Mouse (Mus musculus): ENCODE measurements around the gene Prkacb. TPM values are rescaled to one million over a fixed set of nuclear protein-coding genes. Genes with fewer than 3 reads are reported as not detected.

Prkacb gene
- total and polyA plus RNA-seq, 3 experiments, result 16.5 to 55.6 (median 31.8) TPM

GRCm38 (mm10) chr3:146687121-146687725, 125.6 kb downstream of the Prkacb start:
- H3K27ac ChIP-seq (ENCODE audit: control insufficient read depth, low read depth, low read length), result no peak overlapping the region
- H3K9ac ChIP-seq (ENCODE audit: control insufficient read depth, low read depth, low read length, poor library complexity, severe bottlenecking), result no peak overlapping the region
- H3K79me2 ChIP-seq (ENCODE audit: control insufficient read depth, insufficient read depth, low read length, poor library complexity), result no peaks in the 10 kb centered on the region
- TF ChIP-seq MYB (IDR thresholded peaks at IDR 0.05; ENCODE audit: low read depth, low read length) (no peak), EP300 (IDR thresholded peaks at IDR 0.05; ENCODE audit: low read depth in 1 of 2, low read length in 2 of 2) (no peak), MAZ (IDR thresholded peaks at IDR 0.05; ENCODE audit: low read depth, low read length) (no peak), SMC3 (IDR thresholded peaks at IDR 0.05; ENCODE audit: low read depth, low read length) (no peak), RAD21 (IDR thresholded peaks at IDR 0.05; ENCODE audit: low read depth, low read length) (no peak), USF1 (IDR thresholded peaks at IDR 0.05; ENCODE audit: low read depth, low read length) (no peak), KAT2A (conservative IDR thresholded peaks at IDR 0.05; ENCODE audit: low read depth, low read length) (no peak), ZC3H11A (IDR thresholded peaks at IDR 0.05; ENCODE audit: low read depth, low read length) (no peak), ZMIZ1 (IDR thresholded peaks at IDR 0.05; ENCODE audit: low read depth, low read length) (no peak), MAX (IDR thresholded peaks at IDR 0.05; ENCODE audit: low read length) (no peak), ELF1 (IDR thresholded peaks at IDR 0.05; ENCODE audit: low read depth, low read length) (no peak), MEF2A (IDR thresholded peaks at IDR 0.05; ENCODE audit: extremely low read depth, insufficient replicate concordance, low read depth, low read length, poor library complexity, severe bottlenecking) (no peak), GATA1 (IDR thresholded peaks at IDR 0.05; ENCODE audit: low read depth, low read length) (no peak), SIN3A (IDR thresholded peaks at IDR 0.05; ENCODE audit: low read length) (no peak)
- H3K9me3 ChIP-seq (replicated peaks; ENCODE audit: insufficient read depth, low read length), result no peaks in the 10 kb centered on the region
- H3K4me3 ChIP-seq (ENCODE audit: control insufficient read depth in 1 of 2, insufficient read depth in 1 of 2, low read depth in 2 of 2, low read length in 2 of 2), result no peak overlapping the region
- peaks cover 0 to 15% of the 10 kb centered on the region in 2 experiments; a peak in 2 of 4 replicates for H3K36me3 ChIP-seq (ENCODE audit: control insufficient read depth in 1 of 2, insufficient read depth in 2 of 2, low read length in 2 of 2)
- no peaks in the 10 kb centered on the region; a peak in 2 of 4 replicates for H3K27me3 ChIP-seq (ENCODE audit: control insufficient read depth in 1 of 2, insufficient read depth in 2 of 2, low read length in 2 of 2)
- peaks cover 7 to 17% of the 10 kb centered on the region in 2 experiments for H3K4me1 ChIP-seq (ENCODE audit: control insufficient read depth in 1 of 2, insufficient read depth in 2 of 2, low read length in 2 of 2)
- DNase-seq (ENCODE audit: low read depth, low spot score), result no peak

- H3K79me2 ChIP-seq (ENCODE audit: control insufficient read depth, insufficient read depth, low read length, poor library complexity), result no peaks in the 10 kb centered on the region
- H3K9me3 ChIP-seq (replicated peaks; ENCODE audit: insufficient read depth, low read length), result no peaks in the 10 kb centered on the region
- DNase-seq (ENCODE audit: low read depth, low spot score), result peak; percentile 76
- H3K4me1 ChIP-seq (ENCODE audit: control insufficient read depth in 1 of 2, insufficient read depth in 2 of 2, low read length in 2 of 2), result peaks cover 7 to 17% of the 10 kb centered on the region in 2 experiments
- H3K27ac ChIP-seq (ENCODE audit: control insufficient read depth, low read depth, low read length), result no peak overlapping the region
- H3K27me3 ChIP-seq (ENCODE audit: control insufficient read depth in 1 of 2, insufficient read depth in 2 of 2, low read length in 2 of 2), result no peaks in the 10 kb centered on the region; a peak in 1 of 4 replicates
- no peak overlapping the region for H3K9ac ChIP-seq (ENCODE audit: control insufficient read depth, low read depth, low read length, poor library complexity, severe bottlenecking)
- H3K4me3 ChIP-seq (ENCODE audit: control insufficient read depth in 1 of 2, insufficient read depth in 1 of 2, low read depth in 2 of 2, low read length in 2 of 2), result no peak overlapping the region
- peaks cover 0 to 15% of the 10 kb centered on the region in 2 experiments; a peak in 2 of 4 replicates for H3K36me3 ChIP-seq (ENCODE audit: control insufficient read depth in 1 of 2, insufficient read depth in 2 of 2, low read length in 2 of 2)
- TF ChIP-seq NRF1 (IDR thresholded peaks at IDR 0.05; ENCODE audit: insufficient read depth, low read depth, low read length, poor library complexity, severe bottlenecking) (no peak), CHD1 (IDR thresholded peaks at IDR 0.05; ENCODE audit: low read depth, low read length) (no peak), KAT2A (conservative IDR thresholded peaks at IDR 0.05; ENCODE audit: low read depth, low read length) (no peak), ZNF384 (IDR thresholded peaks at IDR 0.05; ENCODE audit: low read depth, low read length) (no peak), TAL1 (IDR thresholded peaks at IDR 0.05; ENCODE audit: low read length) (peak; percentile 69), TBP (IDR thresholded peaks at IDR 0.05; ENCODE audit: low read depth, low read length) (0 out of 2 replicates have a peak, but pooled peaks have one; percentile 36), HCFC1 (IDR thresholded peaks at IDR 0.05; ENCODE audit: low read depth, low read length) (no peak), USF1 (IDR thresholded peaks at IDR 0.05; ENCODE audit: low read depth, low read length) (no peak), NELFE (IDR thresholded peaks at IDR 0.05; ENCODE audit: low read depth, low read length) (no peak), CHD2 (IDR thresholded peaks at IDR 0.05; ENCODE audit: low read length) (no peak), MXI1 (IDR thresholded peaks at IDR 0.05; ENCODE audit: low read depth, low read length) (no peak), MEF2A (IDR thresholded peaks at IDR 0.05; ENCODE audit: extremely low read depth, insufficient replicate concordance, low read depth, low read length, poor library complexity, severe bottlenecking) (no peak), BHLHE40 (IDR thresholded peaks at IDR 0.05; ENCODE audit: borderline replicate concordance, low read depth, low read length) (peak; percentile 74; the same call in 1 of the 2 replicates), E2F4 (IDR thresholded peaks at IDR 0.05; ENCODE audit: borderline replicate concordance, low read depth, low read length) (no peak), GATA1 (IDR thresholded peaks at IDR 0.05; ENCODE audit: low read depth, low read length) (peak; percentile 95), ETS1 (IDR thresholded peaks at IDR 0.05; ENCODE audit: low read depth, low read length) (peak; percentile 98), SMC3 (IDR thresholded peaks at IDR 0.05; ENCODE audit: low read depth, low read length) (no peak), MAFK (IDR thresholded peaks at IDR 0.05; ENCODE audit: borderline replicate concordance, low read depth, low read length) (no peak), RCOR1 (IDR thresholded peaks at IDR 0.05; ENCODE audit: low read depth, low read length) (peak; percentile 63; the same call in 1 of the 2 replicates), MAX (IDR thresholded peaks at IDR 0.05; ENCODE audit: low read length) (no peak), CTCF (IDR thresholded peaks at IDR 0.05 in 2 of 3, conservative IDR thresholded peaks at IDR 0.05 in 1 of 3; ENCODE audit: control insufficient read depth in 1 of 3, insufficient read depth in 1 of 3, low read depth in 2 of 3, low read length in 3 of 3, poor library complexity in 1 of 3, severe bottlenecking in 1 of 3) (no peak), ELF1 (IDR thresholded peaks at IDR 0.05; ENCODE audit: low read depth, low read length) (no peak), ZKSCAN1 (IDR thresholded peaks at IDR 0.05; ENCODE audit: low read depth, low read length) (no peak)
Observed at GRCm38 (mm10) chr3:146686428-146686827, 126.4 kb downstream of the Prkacb start.
